In the genomic region with DNA sequence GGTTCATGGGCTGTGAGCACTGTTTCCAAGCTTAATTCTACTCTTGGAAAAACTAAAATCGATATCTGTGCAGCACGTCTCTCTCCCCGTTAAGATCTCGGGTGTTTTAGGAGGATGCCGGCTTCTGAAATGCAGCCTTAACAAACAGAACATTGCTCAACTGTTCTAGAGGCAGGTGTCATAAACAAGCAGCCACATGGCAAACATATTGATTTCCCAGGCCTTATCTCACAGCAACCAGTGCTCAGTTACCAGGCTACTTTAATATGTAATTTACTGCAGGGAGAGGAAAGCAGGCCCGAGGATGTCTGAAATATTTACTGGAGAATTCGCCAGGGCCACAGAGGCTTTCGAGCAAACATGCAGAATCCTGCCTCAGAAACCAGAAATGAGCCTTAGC, we compare ENCODE assay signal across 23 mouse cellular contexts. TPM values are rescaled to one million over a fixed set of nuclear protein-coding genes. Genes with fewer than 3 reads are reported as not detected.
A peak's percentile ranks its signal among the peaks of the same experiment; 100 is the strongest.
DNase-seq lines count a peak whose midpoint lies in the region; ATAC-seq and TF ChIP-seq lines count a peak whose summit lies in the region.
"Had no signal": no experiment of that assay in that cellular context is flagged by ENCODE, and none has a peak within 500 bp of the region (broad histone marks: within the 10 kb centered on the region; RNA-seq: fewer than 3 reads in every experiment).

No protein-coding gene starts in this region.

- DNase-seq in layer of hippocampus, adult 2 months (ENCODE audit: low spot score in 2 of 2) = no peak
- no peak for DNase-seq in layer of hippocampus, adult 11-12 months (ENCODE audit: low spot score)
- DNase-seq in neural tube, embryonic 10.5 days (ENCODE audit: extremely low spot score, low spot score) = no peak
- DNase-seq: adrenal gland, adult 8-10 months; cerebellum, adult 11-12 months; cerebellum, postnatal 25 days; heart, adult 18-20 months; kidney, adult 8-10 months; kidney, postnatal 25 days; retina, postnatal 1 day; right cerebral cortex, postnatal 4 days; thymus, postnatal 25 days had no signal

- H3K27me3 ChIP-seq in neural tube, embryonic 13.5 days = no peaks in the 10 kb centered on the region
- H3K27me3 ChIP-seq in liver, embryonic 16.5 days (ENCODE audit: control insufficient read depth, insufficient read depth, low read depth, low read length) = peaks cover 6% of the 10 kb centered on the region
- H3K27me3 ChIP-seq: CH12.LX; forebrain, embryonic 15.5 days had no signal

- no peak overlapping the region for H3K4me3 ChIP-seq in layer of hippocampus, adult 2 months
- no peak overlapping the region for H3K4me3 ChIP-seq in neural tube, embryonic 13.5 days
- H3K4me3 ChIP-seq in liver, embryonic 16.5 days (ENCODE audit: low read depth, low read length) = no peak overlapping the region
- H3K4me3 ChIP-seq: embryonic facial prominence, embryonic 10.5 days; erythroblast, embryonic 14.5 days; forebrain, embryonic 15.5 days; heart, embryonic 15.5 days; limb, embryonic 12.5 days; lung, embryonic 15.5 days had no signal

- no peak for ATAC-seq in neural tube, embryonic 13.5 days (ENCODE audit: low read depth)
- ATAC-seq in liver, embryonic 16.5 days (ENCODE audit: low read depth) = peak; percentile 82
- no peak for ATAC-seq in erythroblast, adult 5-6 weeks (replicated peaks; ENCODE audit: low FRiP score, poor library complexity, severe bottlenecking)
- no peak for ATAC-seq in frontal cortex, adult (ENCODE audit: low TSS enrichment)
- ATAC-seq: forebrain, embryonic 15.5 days had no signal

- no peak overlapping the region for H3K4me2 ChIP-seq in neural tube, embryonic 13.5 days
- H3K4me2 ChIP-seq in liver, embryonic 16.5 days (ENCODE audit: low read depth, low read length) = no peak overlapping the region
- H3K4me2 ChIP-seq: forebrain, embryonic 15.5 days; heart, embryonic 15.5 days; limb, embryonic 12.5 days; lung, embryonic 15.5 days had no signal

- TF ChIP-seq CTCF in layer of hippocampus, adult 2 months (conservative IDR thresholded peaks at IDR 0.05) = no peak

- H3K9me3 ChIP-seq in neural tube, embryonic 13.5 days = no peaks in the 10 kb centered on the region
- no peaks in the 10 kb centered on the region for H3K9me3 ChIP-seq in liver, embryonic 16.5 days (replicated peaks; ENCODE audit: control insufficient read depth, low read length)
- H3K9me3 ChIP-seq: embryonic facial prominence, embryonic 10.5 days; forebrain, embryonic 15.5 days; heart, embryonic 15.5 days; limb, embryonic 12.5 days; lung, embryonic 15.5 days had no signal

- H3K27ac ChIP-seq in layer of hippocampus, adult 2 months = peak overlapping the region; percentile 82
- H3K27ac ChIP-seq in neural tube, embryonic 13.5 days (replicated peaks) = 0 out of 2 replicates have a peak overlapping the region, but pooled peaks have one; percentile 18
- H3K27ac ChIP-seq in liver, embryonic 16.5 days (ENCODE audit: low read length) = no peak overlapping the region
- H3K27ac ChIP-seq: embryonic facial prominence, embryonic 10.5 days; forebrain, embryonic 15.5 days; heart, embryonic 15.5 days; limb, embryonic 12.5 days; lung, embryonic 15.5 days had no signal

- WGBS in neural tube, embryonic 13.5 days = 78% methylated on average over 8 of the region's 8 CpGs
- WGBS in liver, embryonic 16.5 days (ENCODE audit: insufficient replicate concordance) = 24% methylated on average over 8 of the region's 8 CpGs

- no peak overlapping the region for H3K9ac ChIP-seq in neural tube, embryonic 13.5 days
- H3K9ac ChIP-seq in liver, embryonic 16.5 days (ENCODE audit: low read depth, low read length) = no peak overlapping the region
- H3K9ac ChIP-seq: forebrain, embryonic 15.5 days; heart, embryonic 15.5 days; limb, embryonic 12.5 days; lung, embryonic 15.5 days had no signal

- no peaks in the 10 kb centered on the region for H3K36me3 ChIP-seq in neural tube, embryonic 13.5 days
- H3K36me3 ChIP-seq in liver, embryonic 16.5 days (ENCODE audit: control insufficient read depth, insufficient read depth) = no peaks in the 10 kb centered on the region
- H3K36me3 ChIP-seq: forebrain, embryonic 15.5 days; heart, embryonic 15.5 days; limb, embryonic 12.5 days; lung, embryonic 15.5 days had no signal

- H3K4me1 ChIP-seq in neural tube, embryonic 13.5 days (replicated peaks) = peaks cover 13% of the 10 kb centered on the region
- H3K4me1 ChIP-seq in liver, embryonic 16.5 days (ENCODE audit: control insufficient read depth, low read depth, low read length) = peaks cover 2% of the 10 kb centered on the region; the same call in 1 of the 2 replicates
- H3K4me1 ChIP-seq: forebrain, embryonic 15.5 days had no signal

RNA-seq across cellular contexts. Expression of gene Zbtb16, which starts 35.4 kb away (rescaled TPM):
- 100 to 1,000 TPM; 143 to 149 TPM for total RNA-seq in layer of hippocampus, adult 2 months (2021)
- polyA plus RNA-seq in neural tube, embryonic 13.5 days (2015; fragmentation: Nextera tagmentation; extraction: Ambion mirVana) = 7.4 and 8.5 TPM in 2 replicates
- polyA plus RNA-seq in liver, embryonic 16.5 days (2015; fragmentation: Nextera tagmentation; extraction: Ambion mirVana) = 0.75 and 1.1 TPM in 2 replicates
- total RNA-seq in erythroblast, adult 5-6 weeks (2015; ENCODE audit: low replicate concordance) = 1.7 and 2.9 TPM in 2 replicates
- total RNA-seq in erythroblast, adult 5-6 weeks (2017; ENCODE audit: low replicate concordance) = 0.77 and 1.8 TPM in 2 replicates

Comparison
In these comparisons a context has a peak if more than half of its experiments do, and no peak if none do; other contexts are left out.
1. RNA of gene Zbtb16, which starts 35.4 kb away (total RNA-seq): 143 to 149 TPM in layer of hippocampus, adult 2 months; 0.77 to 2.9 TPM in erythroblast, adult 5-6 weeks; every median in the first group is over 10 times any median in the second.